Mouse (Mus musculus): ENCODE results near the gene Kcnip2. TPM values are rescaled to one million over a fixed set of nuclear protein-coding genes. Genes with fewer than 3 reads are reported as not detected.
A peak's percentile ranks its signal among the peaks of the same experiment; 100 is the strongest.

The Kcnip2 gene
- polyA plus RNA-seq, 1 experiment: 5.9 TPM

GRCm38 (mm10) chr19:45837050-45837994 is 21.5 kb upstream of the Kcnip2 start:
- Histone ChIP-seq H3K27ac (ENCODE audit: insufficient read depth, low read depth, low read length) (no peak overlapping the region), H3K4me1 (ENCODE audit: control insufficient read depth, insufficient read depth, insufficient read length, low read length) (no peaks in the 10 kb centered on the region), H3K36me3 (ENCODE audit: control insufficient read depth, insufficient read depth, low read length) (no peaks in the 10 kb centered on the region), H3K27me3 (ENCODE audit: control insufficient read depth, insufficient read depth, low read length) (no peaks in the 10 kb centered on the region), H3K4me3 (ENCODE audit: low read depth, low read length) (no peak overlapping the region)
- 83% methylated on average over 12 of the region's 12 CpGs for WGBS
- no peak for TF ChIP-seq CTCF (IDR thresholded peaks at IDR 0.05; ENCODE audit: extremely low read depth, insufficient read length, insufficient replicate concordance, low read depth, low read length)
- no peak for TF ChIP-seq POLR2A (IDR thresholded peaks at IDR 0.05; ENCODE audit: low read depth, low read length)

DNA sequence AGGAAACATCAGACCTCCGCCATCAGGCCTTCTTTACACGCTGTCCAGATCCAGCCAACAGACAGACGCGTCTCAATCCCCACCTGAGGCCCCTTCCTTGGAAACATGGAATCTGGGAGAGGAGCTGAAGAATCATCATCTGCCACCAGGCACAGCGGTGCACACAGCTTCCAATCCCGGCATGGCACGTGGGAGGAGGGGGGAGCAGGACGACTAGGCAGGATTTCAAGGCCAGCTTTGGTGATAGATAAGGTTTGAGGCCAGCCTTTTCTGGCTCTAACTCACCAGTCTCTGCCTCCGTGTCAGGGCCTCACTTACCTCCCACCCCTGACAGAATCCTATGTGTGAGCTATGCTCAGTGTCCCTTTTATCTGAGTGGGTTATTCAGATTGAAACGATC is 19.6 kb upstream of the Kcnip2 start:
- Histone ChIP-seq H3K4me1 (ENCODE audit: control insufficient read depth, insufficient read depth, insufficient read length, low read length) (no peaks in the 10 kb centered on the region), H3K27me3 (ENCODE audit: control insufficient read depth, insufficient read depth, low read length) (no peaks in the 10 kb centered on the region), H3K4me3 (ENCODE audit: low read depth, low read length) (no peak overlapping the region), H3K36me3 (ENCODE audit: control insufficient read depth, insufficient read depth, low read length) (no peaks in the 10 kb centered on the region), H3K27ac (ENCODE audit: insufficient read depth, low read depth, low read length) (no peak overlapping the region)
- WGBS: 78% methylated on average over 10 of the region's 10 CpGs
- no peak for TF ChIP-seq POLR2A (IDR thresholded peaks at IDR 0.05; ENCODE audit: low read depth, low read length)
- no peak for TF ChIP-seq CTCF (IDR thresholded peaks at IDR 0.05; ENCODE audit: extremely low read depth, insufficient read length, insufficient replicate concordance, low read depth, low read length)

GRCm38 (mm10) chr19:45833665-45834064 is 17.8 kb upstream of the Kcnip2 start:
- Histone ChIP-seq H3K36me3 (ENCODE audit: control insufficient read depth, insufficient read depth, low read length) (no peaks in the 10 kb centered on the region), H3K27ac (ENCODE audit: insufficient read depth, low read depth, low read length) (no peak overlapping the region), H3K4me3 (ENCODE audit: low read depth, low read length) (no peak overlapping the region), H3K27me3 (ENCODE audit: control insufficient read depth, insufficient read depth, low read length) (no peaks in the 10 kb centered on the region), H3K4me1 (ENCODE audit: control insufficient read depth, insufficient read depth, insufficient read length, low read length) (no peaks in the 10 kb centered on the region)
- 94% methylated on average over 10 of the region's 10 CpGs for WGBS
- TF ChIP-seq POLR2A (IDR thresholded peaks at IDR 0.05; ENCODE audit: low read depth, low read length) (no peak), CTCF (IDR thresholded peaks at IDR 0.05; ENCODE audit: extremely low read depth, insufficient read length, insufficient replicate concordance, low read depth, low read length) (no peak)

DNA sequence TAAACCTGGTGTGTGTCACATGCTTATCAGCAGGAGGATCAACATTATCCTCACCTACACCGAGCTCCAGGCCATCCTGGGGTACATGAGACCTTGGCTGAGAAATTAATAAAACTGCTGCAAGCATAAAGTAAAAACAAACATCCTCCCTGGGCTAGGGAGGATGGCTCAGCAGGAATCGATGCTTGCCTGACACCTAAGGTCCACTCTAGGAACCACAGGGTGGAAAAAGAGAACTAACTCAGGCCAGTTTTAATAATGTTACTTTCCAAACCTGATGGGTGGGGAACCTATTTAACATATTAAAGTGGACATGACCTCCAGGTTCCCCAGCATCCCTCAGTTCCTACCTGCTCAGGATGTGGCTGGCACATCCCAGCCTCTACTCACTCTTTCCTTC is 14.8 kb upstream of the Kcnip2 start:
- no peaks in the 10 kb centered on the region for H3K27me3 ChIP-seq (ENCODE audit: control insufficient read depth, insufficient read depth, low read length)
- H3K4me1 ChIP-seq (ENCODE audit: control insufficient read depth, insufficient read depth, insufficient read length, low read length): no peaks in the 10 kb centered on the region
- H3K27ac ChIP-seq (ENCODE audit: insufficient read depth, low read depth, low read length): no peak overlapping the region
- TF ChIP-seq CTCF (IDR thresholded peaks at IDR 0.05; ENCODE audit: extremely low read depth, insufficient read length, insufficient replicate concordance, low read depth, low read length) (no peak), POLR2A (IDR thresholded peaks at IDR 0.05; ENCODE audit: low read depth, low read length) (no peak)
- H3K36me3 ChIP-seq (ENCODE audit: control insufficient read depth, insufficient read depth, low read length): no peaks in the 10 kb centered on the region
- H3K4me3 ChIP-seq (ENCODE audit: low read depth, low read length): no peak overlapping the region
- 30% methylated on average over 2 of the region's 2 CpGs for WGBS

DNA sequence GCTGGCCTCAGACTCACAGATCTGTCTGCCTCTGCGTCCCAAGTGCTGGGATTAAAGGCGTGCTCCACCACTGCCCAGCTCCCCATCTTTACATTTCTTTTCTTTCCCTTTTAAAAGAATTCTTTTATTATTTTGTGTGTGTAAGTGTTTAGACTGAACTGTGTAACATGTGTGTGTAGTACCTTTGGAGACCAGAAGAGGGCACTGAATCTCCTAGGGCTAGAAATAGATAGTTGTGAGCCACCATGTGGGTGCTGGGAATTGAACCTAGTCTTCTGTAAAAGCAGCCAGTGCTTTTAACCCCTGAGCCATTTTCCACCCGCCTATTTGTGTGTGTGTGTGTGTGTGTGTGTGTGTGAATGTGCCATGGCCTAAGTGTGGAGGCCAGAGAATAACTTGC is 11.9 kb upstream of the Kcnip2 start:
- no peaks in the 10 kb centered on the region for H3K27me3 ChIP-seq (ENCODE audit: control insufficient read depth, insufficient read depth, low read length)
- TF ChIP-seq POLR2A (IDR thresholded peaks at IDR 0.05; ENCODE audit: low read depth, low read length) (no peak), CTCF (IDR thresholded peaks at IDR 0.05; ENCODE audit: extremely low read depth, insufficient read length, insufficient replicate concordance, low read depth, low read length) (peak; percentile 9; the same call in 1 of the 2 replicates)
- no peaks in the 10 kb centered on the region for H3K36me3 ChIP-seq (ENCODE audit: control insufficient read depth, insufficient read depth, low read length)
- WGBS: 94% methylated on average over 3 of the region's 3 CpGs
- H3K27ac ChIP-seq (ENCODE audit: insufficient read depth, low read depth, low read length): no peak overlapping the region
- H3K4me3 ChIP-seq (ENCODE audit: low read depth, low read length): no peak overlapping the region
- no peaks in the 10 kb centered on the region for H3K4me1 ChIP-seq (ENCODE audit: control insufficient read depth, insufficient read depth, insufficient read length, low read length)

DNA sequence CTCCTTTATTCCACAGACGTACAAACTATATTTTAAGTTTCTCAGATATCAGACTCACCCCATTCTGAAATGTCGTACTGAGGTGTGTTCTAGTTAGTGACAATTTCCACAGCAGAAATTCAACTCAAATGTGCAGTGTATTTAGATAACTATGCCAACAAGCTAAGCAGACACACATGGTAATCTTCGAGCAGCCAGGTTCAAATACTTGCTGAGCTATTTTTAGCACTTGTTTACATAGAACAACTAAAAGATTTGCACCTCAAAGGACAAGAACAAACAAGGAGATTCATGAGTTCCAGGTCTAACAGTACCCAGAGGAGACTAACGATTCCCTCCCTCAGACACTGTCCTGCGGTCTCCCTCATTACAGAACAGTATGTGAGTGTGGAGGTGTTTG is 11.3 kb upstream of the Kcnip2 start:
- Histone ChIP-seq H3K27me3 (ENCODE audit: control insufficient read depth, insufficient read depth, low read length) (no peaks in the 10 kb centered on the region), H3K4me3 (ENCODE audit: low read depth, low read length) (no peak overlapping the region), H3K36me3 (ENCODE audit: control insufficient read depth, insufficient read depth, low read length) (no peaks in the 10 kb centered on the region), H3K27ac (ENCODE audit: insufficient read depth, low read depth, low read length) (no peak overlapping the region), H3K4me1 (ENCODE audit: control insufficient read depth, insufficient read depth, insufficient read length, low read length) (no peaks in the 10 kb centered on the region)
- WGBS: 67% methylated on average over 5 of the region's 5 CpGs
- TF ChIP-seq CTCF (IDR thresholded peaks at IDR 0.05; ENCODE audit: extremely low read depth, insufficient read length, insufficient replicate concordance, low read depth, low read length) (no peak), POLR2A (IDR thresholded peaks at IDR 0.05; ENCODE audit: low read depth, low read length) (no peak)

GRCm38 (mm10) chr19:45826146-45826545 is 10.3 kb upstream of the Kcnip2 start:
- TF ChIP-seq CTCF (IDR thresholded peaks at IDR 0.05; ENCODE audit: extremely low read depth, insufficient read length, insufficient replicate concordance, low read depth, low read length): no peak
- TF ChIP-seq POLR2A (IDR thresholded peaks at IDR 0.05; ENCODE audit: low read depth, low read length): no peak
- no peaks in the 10 kb centered on the region for H3K36me3 ChIP-seq (ENCODE audit: control insufficient read depth, insufficient read depth, low read length)
- no peak overlapping the region for H3K27ac ChIP-seq (ENCODE audit: insufficient read depth, low read depth, low read length)
- H3K4me3 ChIP-seq (ENCODE audit: low read depth, low read length): no peak overlapping the region
- H3K4me1 ChIP-seq (ENCODE audit: control insufficient read depth, insufficient read depth, insufficient read length, low read length): no peaks in the 10 kb centered on the region
- WGBS: 75% methylated on average over 3 of the region's 3 CpGs
- H3K27me3 ChIP-seq (ENCODE audit: control insufficient read depth, insufficient read depth, low read length): no peaks in the 10 kb centered on the region
